Mouse (Mus musculus) liver, embryonic 11.5 days (tissue): ENCODE data around the gene Gfod1. TPM values are rescaled to one million over a fixed set of nuclear protein-coding genes. Genes with fewer than 3 reads are reported as not detected.

Experiments
- ATAC-seq: fragments of 200-750 bp; cut with Nextera tagmentation; replicated peaks from 2 replicates; pipeline ENCODE4 v1.8.0; 2017; ENCODE audit warnings: moderate number of reproducible peaks, mild to moderate bottlenecking, moderate TSS enrichment, moderate library complexity; ENCODE audit not compliant: low FRiP score
- DNase-seq: peaks from one replicate; pipeline ENCODE4 v3.0.0-alpha.2; 2017; ENCODE audit warnings: low spot score
- H3K27ac ChIP-seq: fragments of 300-500 bp; sonication (generic); 2 replicates; pipeline ENCODE4 v1.5.1; 2014; ENCODE audit warnings: mild to moderate bottlenecking, low read depth, low read length, control low read depth
- H3K27me3 ChIP-seq: fragments of 300-500 bp; sonication (generic); replicated peaks from 2 replicates; pipeline ENCODE4 v1.6.1; 2014; ENCODE audit warnings: low read length, mixed read lengths; ENCODE audit not compliant: control insufficient read depth, insufficient read depth
- H3K36me3 ChIP-seq: fragments of 300-500 bp; sonication (generic); 2 replicates; pipeline ENCODE4 v1.6.1; 2014; ENCODE audit warnings: mild to moderate bottlenecking, low read length, moderate library complexity, mixed read lengths; ENCODE audit not compliant: control insufficient read depth, insufficient read depth
- H3K4me1 ChIP-seq: fragments of 300-500 bp; sonication (generic); replicated peaks from 2 replicates; pipeline ENCODE4 v1.6.1; 2014; ENCODE audit warnings: low read length, mixed read lengths; ENCODE audit not compliant: control insufficient read depth, insufficient read depth
- H3K4me2 ChIP-seq: fragments of 300-500 bp; sonication (generic); 2 replicates; pipeline ENCODE4 v1.6.1; 2014; ENCODE audit warnings: mild to moderate bottlenecking, control low read depth, moderate library complexity
- H3K4me3 ChIP-seq: fragments of 300-500 bp; sonication (generic); 2 replicates; pipeline ENCODE4 v1.5.1; 2014; ENCODE audit warnings: low read depth, low read length, control low read depth
- H3K9ac ChIP-seq: fragments of 300-500 bp; sonication (generic); 2 replicates; pipeline ENCODE4 v1.6.1; 2014; ENCODE audit warnings: low read depth, low read length, control low read depth
- H3K9me3 ChIP-seq: fragments of 300-500 bp; sonication (generic); 2 replicates; pipeline ENCODE4 v1.6.1; 2016; ENCODE audit warnings: low read length, inconsistent platforms, mixed read lengths; ENCODE audit not compliant: control insufficient read depth
- WGBS: fragments of 180-500 bp; shearing (Covaris S2); extraction: QIAGEN DNeasy Blood & Tissue Kit; methylation state at CpG from one replicate; pipeline ENCODE4 v1.1.7; 2014; 5-methylcytosine and 5-hydroxymethylcytosine counted together
- polyA plus RNA-seq: library from polyadenylated mRNA; unstranded; fragments of >200 nt; fragmentation: Nextera tagmentation; extraction: Ambion mirVana; gene quantifications from 2 replicates; pipeline ENCODE4 v1.2.1, GENCODE M21; 2014

The Gfod1 gene
- polyA plus RNA-seq, 1 experiment from 2014 or later = 0.37 TPM

DNA sequence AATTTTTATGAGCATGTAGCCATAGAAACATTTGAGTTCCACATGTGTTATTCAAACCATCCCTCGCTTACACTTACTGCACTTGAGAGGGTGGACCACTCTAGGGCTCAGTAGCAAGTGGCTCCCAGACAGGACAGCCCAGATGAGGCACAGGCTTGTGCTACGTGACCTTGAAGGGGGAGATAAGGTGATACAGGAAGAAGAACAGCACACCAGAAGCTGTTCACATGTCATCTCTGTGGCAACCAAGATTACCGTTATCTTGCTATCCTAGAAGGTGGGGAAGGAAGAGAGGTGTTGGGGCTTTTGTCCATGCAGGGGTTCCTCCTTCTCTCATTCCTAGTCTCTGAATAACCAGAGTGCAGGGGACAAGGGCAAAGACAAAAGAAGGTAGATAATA is 74.2 kb downstream of the Gfod1 start:
- ATAC-seq (peak; percentile 89), DNase-seq (no peak)
- no peaks in the 10 kb centered on the region for H3K27me3 ChIP-seq
- no peak overlapping the region for H3K9ac ChIP-seq
- no peaks in the 10 kb centered on the region for H3K9me3 ChIP-seq
- peak overlapping the region; percentile 30 for H3K4me2 ChIP-seq
- no peak overlapping the region for H3K27ac ChIP-seq
- WGBS = 43% methylated on average over 3 of the region's 3 CpGs
- no peak overlapping the region for H3K4me3 ChIP-seq
- peaks cover 50% of the 10 kb centered on the region for H3K4me1 ChIP-seq
- H3K36me3 ChIP-seq = no peaks in the 10 kb centered on the region

DNA sequence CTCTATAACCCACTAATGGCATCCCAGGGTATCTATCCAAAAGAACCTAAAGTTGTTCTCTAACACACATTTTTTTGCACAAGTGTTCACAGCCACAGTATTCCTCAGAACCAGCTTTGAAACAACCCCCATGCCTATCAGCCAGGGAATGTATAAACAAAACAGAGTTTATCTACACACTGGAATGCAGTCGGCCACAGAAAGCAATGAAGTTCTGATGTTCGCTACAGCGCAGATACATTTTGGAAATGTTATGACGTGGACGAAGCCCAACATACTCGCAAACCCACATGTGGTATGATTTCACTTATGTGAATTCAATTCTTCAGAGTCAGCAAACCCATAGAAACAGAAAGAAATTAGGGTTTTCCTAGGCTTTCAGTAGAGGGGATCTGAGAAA is 75.8 kb downstream of the Gfod1 start:
- H3K27me3 ChIP-seq = no peaks in the 10 kb centered on the region
- H3K9ac ChIP-seq = no peak overlapping the region
- WGBS = 62% methylated on average over 6 of the region's 6 CpGs
- no peaks in the 10 kb centered on the region for H3K36me3 ChIP-seq
- no peaks in the 10 kb centered on the region for H3K9me3 ChIP-seq
- no peak overlapping the region for H3K4me2 ChIP-seq
- no peak overlapping the region for H3K27ac ChIP-seq
- no peak overlapping the region for H3K4me3 ChIP-seq
- ATAC-seq (no peak), DNase-seq (no peak)
- H3K4me1 ChIP-seq = peaks cover 38% of the 10 kb centered on the region

DNA sequence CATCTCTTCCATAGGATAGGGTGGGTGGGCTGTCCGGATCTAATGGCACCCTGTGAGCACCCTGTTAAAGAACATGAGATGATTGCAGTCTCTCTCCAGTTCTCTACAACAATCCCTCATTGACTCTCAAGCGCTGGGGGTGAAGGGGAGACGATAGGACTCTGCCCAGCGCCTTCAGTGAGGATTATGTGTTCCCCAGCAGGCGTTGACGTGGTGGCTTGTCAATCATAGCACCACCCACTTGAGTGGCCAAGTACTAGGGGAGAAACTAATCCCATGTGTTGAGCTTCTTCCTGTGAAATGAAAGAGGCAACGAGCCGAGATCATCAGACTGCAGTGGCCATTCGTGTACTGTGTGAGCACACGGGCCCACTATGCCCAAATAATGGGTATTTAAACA is 77.9 kb downstream of the Gfod1 start:
- WGBS = 79% methylated on average over 10 of the region's 10 CpGs
- H3K4me2 ChIP-seq = no peak overlapping the region
- no peak overlapping the region for H3K27ac ChIP-seq

DNA sequence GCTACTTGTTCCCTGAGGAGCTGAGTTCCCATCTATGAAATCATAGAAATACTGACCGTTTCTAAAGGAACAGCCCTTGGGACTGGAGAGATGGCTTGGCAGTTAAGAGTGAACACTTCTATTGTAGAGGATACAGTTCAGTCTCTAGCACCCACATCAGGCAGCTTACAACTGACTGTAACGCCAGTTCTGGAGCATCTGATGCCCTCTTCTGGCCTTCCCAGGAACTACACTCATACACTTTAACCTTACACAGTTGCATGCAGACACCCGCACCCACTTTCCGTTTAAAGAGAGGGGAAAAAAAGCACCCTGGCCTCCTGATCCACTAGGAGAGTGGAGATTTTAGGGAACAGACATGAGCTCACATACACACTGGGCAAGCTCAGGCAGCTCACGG is 78.8 kb downstream of the Gfod1 start:
- 84% methylated on average over 5 of the region's 5 CpGs for whole genome bisulfite sequencing
- ATAC-seq = no peak
- DNase-seq = no peak
- Histone ChIP-seq H3K9ac (no peak overlapping the region), H3K36me3 (no peaks in the 10 kb centered on the region), H3K27me3 (no peaks in the 10 kb centered on the region), H3K4me2 (no peak overlapping the region), H3K27ac (no peak overlapping the region), H3K9me3 (no peaks in the 10 kb centered on the region), H3K4me1 (peaks cover 11% of the 10 kb centered on the region), H3K4me3 (no peak overlapping the region)

More for the DNA sequence above, 77.9 kb downstream of the Gfod1 start:
- ATAC-seq = no peak
- Histone ChIP-seq H3K9ac (no peak overlapping the region), H3K36me3 (no peaks in the 10 kb centered on the region), H3K9me3 (no peaks in the 10 kb centered on the region), H3K4me3 (no peak overlapping the region), H3K27me3 (no peaks in the 10 kb centered on the region), H3K4me1 (peaks cover 18% of the 10 kb centered on the region)
- DNase-seq = no peak

DNA sequence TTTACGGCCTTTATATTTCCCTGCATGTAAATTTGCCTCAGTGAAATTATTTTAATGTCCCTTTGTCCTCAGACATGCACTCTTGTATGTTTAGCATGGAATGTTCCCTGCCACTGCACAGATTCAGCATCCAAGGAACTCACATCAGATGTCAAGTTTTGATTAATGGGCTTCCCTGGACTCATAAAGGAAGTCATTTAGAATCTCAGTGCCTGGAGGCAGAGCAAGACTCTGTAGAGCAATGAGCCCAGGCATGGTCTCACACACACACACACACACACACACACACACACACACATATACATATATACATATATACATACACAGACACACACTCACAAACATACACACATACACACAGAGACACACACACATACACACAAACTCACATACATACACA is 81.9 kb downstream of the Gfod1 start:
- 89% methylated on average over 1 of the region's 1 CpGs for WGBS
- Histone ChIP-seq H3K9ac (no peak overlapping the region), H3K27ac (no peak overlapping the region), H3K36me3 (no peaks in the 10 kb centered on the region), H3K27me3 (no peaks in the 10 kb centered on the region), H3K4me3 (no peak overlapping the region), H3K4me2 (no peak overlapping the region), H3K9me3 (no peaks in the 10 kb centered on the region), H3K4me1 (peaks cover 6% of the 10 kb centered on the region)
- DNase-seq (no peak), ATAC-seq (no peak)

DNA sequence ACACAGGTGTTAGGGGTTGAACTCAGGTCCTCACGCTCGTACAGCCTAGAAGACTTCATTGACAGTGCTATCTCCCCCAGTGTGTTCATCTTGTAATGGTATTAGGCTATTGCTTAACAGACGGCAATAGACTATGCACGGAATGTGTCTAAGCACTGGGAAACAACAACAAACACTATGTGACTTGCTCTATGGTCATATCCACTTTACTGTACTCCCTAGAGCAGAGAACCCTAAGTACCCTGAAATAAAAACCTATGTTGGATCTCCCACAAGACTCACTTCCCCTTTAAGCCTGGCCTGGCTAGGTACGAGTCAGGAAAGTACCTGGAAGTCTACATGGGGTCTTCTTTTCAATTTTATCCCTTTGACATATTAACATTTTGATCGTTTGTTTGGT is 82.7 kb downstream of the Gfod1 start:
- Histone ChIP-seq H3K9ac (no peak overlapping the region), H3K4me3 (no peak overlapping the region), H3K27ac (no peak overlapping the region), H3K27me3 (no peaks in the 10 kb centered on the region), H3K36me3 (no peaks in the 10 kb centered on the region), H3K4me1 (peaks cover 11% of the 10 kb centered on the region), H3K4me2 (no peak overlapping the region), H3K9me3 (no peaks in the 10 kb centered on the region)
- ATAC-seq (no peak), DNase-seq (no peak)
- 81% methylated on average over 6 of the region's 6 CpGs for WGBS

DNA sequence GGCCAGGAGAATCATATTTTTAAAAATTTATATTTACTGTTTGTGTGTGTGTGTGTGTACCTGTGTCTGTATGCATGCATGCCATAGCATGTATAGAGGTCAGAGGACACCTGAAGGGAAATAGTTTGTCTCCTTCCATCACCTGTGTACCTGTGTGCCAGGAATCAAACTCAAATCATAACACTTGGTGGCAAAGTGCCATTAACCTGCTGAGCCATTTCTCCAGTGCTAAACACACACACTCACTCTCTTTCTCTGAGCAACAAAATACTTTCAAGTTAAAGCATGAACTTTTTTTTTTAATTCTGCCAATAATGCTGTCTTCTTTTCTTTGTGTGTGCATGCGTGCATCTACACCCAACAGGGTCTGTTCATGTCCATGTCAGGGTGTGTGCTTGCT is 83.3 kb downstream of the Gfod1 start:
- Histone ChIP-seq H3K4me1 (peaks cover 17% of the 10 kb centered on the region), H3K9ac (no peak overlapping the region), H3K4me2 (no peak overlapping the region), H3K4me3 (no peak overlapping the region), H3K9me3 (no peaks in the 10 kb centered on the region), H3K27ac (no peak overlapping the region), H3K27me3 (no peaks in the 10 kb centered on the region), H3K36me3 (no peaks in the 10 kb centered on the region)
- ATAC-seq = no peak
- DNase-seq = no peak
- WGBS = 84% methylated on average over 1 of the region's 1 CpGs

DNA sequence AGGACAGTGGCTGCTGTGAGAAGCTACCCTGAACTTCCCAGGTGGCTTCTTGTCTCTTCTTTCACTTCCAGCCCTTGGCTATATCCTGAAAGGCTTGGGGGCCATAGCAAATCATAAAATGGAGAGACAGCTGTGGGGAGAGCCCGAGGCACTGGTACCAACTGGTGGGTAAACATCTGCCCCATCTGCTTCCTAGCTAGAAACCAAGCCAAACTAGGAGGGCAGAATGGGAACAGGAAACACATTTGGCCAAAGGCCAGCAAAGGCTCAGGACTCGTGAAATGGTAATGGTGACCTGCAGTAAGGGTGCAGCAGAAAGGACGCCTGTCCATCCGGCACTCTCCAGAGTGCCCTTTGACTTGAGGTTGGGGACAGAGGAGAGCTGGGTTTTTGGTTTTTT is 85.2 kb downstream of the Gfod1 start:
- Histone ChIP-seq H3K4me2 (no peak overlapping the region), H3K4me3 (no peak overlapping the region), H3K36me3 (no peaks in the 10 kb centered on the region), H3K27me3 (no peaks in the 10 kb centered on the region), H3K4me1 (peaks cover 27% of the 10 kb centered on the region), H3K9ac (no peak overlapping the region), H3K9me3 (no peaks in the 10 kb centered on the region), H3K27ac (no peak overlapping the region; the same call in 1 of the 2 replicates)
- WGBS = 56% methylated on average over 4 of the region's 4 CpGs
- ATAC-seq (no peak), DNase-seq (no peak)

DNA sequence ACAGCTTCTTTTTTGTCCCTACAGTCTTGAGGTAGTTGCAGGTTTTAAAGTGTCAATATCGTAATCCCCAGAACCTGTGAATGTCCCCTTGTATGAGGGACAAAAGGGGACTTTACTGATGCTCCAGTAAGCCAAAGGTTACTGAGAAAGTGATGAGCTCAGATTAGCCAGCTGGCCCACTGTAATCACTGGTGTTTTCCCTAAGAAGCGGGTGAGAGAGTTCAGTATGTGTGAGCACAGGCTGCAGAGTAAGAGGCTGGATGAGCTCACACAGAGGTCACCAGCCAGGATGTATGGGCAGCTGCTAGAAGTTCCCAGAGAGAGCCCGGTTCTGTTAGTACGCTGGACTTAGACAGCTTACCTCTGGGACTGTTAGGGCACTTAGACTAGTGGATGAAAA is 85.7 kb downstream of the Gfod1 start:
- Histone ChIP-seq H3K9me3 (no peaks in the 10 kb centered on the region), H3K4me2 (no peak overlapping the region), H3K27me3 (no peaks in the 10 kb centered on the region), H3K4me3 (no peak overlapping the region), H3K27ac (no peak overlapping the region; the same call in 1 of the 2 replicates), H3K4me1 (peaks cover 27% of the 10 kb centered on the region), H3K36me3 (no peaks in the 10 kb centered on the region), H3K9ac (no peak overlapping the region)
- WGBS = 56% methylated on average over 4 of the region's 4 CpGs
- ATAC-seq (no peak), DNase-seq (no peak)
